ENCODE assay signal across 9 mouse cellular contexts in genomic region chr8:106411783-106412451, GRCm38 (mm10). TPM values are rescaled to one million over a fixed set of nuclear protein-coding genes. Genes with fewer than 3 reads are reported as not detected.
DNase-seq lines count a peak whose midpoint lies in the region; ATAC-seq lines count a peak whose summit lies in the region.
"Had no signal": no experiment of that assay in that cellular context is flagged by ENCODE, and none has a peak within 500 bp of the region (broad histone marks: within the 10 kb centered on the region; RNA-seq: fewer than 3 reads in every experiment).

No protein-coding gene starts in this region.

- peaks cover 12% of the 10 kb centered on the region for H3K27me3 ChIP-seq in embryonic facial prominence, embryonic 13.5 days
- 0 out of 2 replicates have a peak, but pooled peaks cover 3% of the 10 kb centered on the region for H3K27me3 ChIP-seq in kidney, embryonic 15.5 days
- no peaks in the 10 kb centered on the region; the same call in 1 of the 2 replicates for H3K27me3 ChIP-seq in liver, embryonic 12.5 days (replicated peaks)

- H3K9me3 ChIP-seq in embryonic facial prominence, embryonic 13.5 days = no peaks in the 10 kb centered on the region
- no peaks in the 10 kb centered on the region for H3K9me3 ChIP-seq in kidney, embryonic 15.5 days (replicated peaks)
- no peaks in the 10 kb centered on the region for H3K9me3 ChIP-seq in liver, embryonic 12.5 days (replicated peaks)
- H3K9me3 ChIP-seq: limb, embryonic 12.5 days had no signal

- peaks cover 3% of the 10 kb centered on the region; the same call in 1 of the 2 replicates for H3K36me3 ChIP-seq in embryonic facial prominence, embryonic 13.5 days
- H3K36me3 ChIP-seq in kidney, embryonic 15.5 days = no peaks in the 10 kb centered on the region
- H3K36me3 ChIP-seq in liver, embryonic 12.5 days = no peaks in the 10 kb centered on the region

- no peak for ATAC-seq in embryonic facial prominence, embryonic 13.5 days (ENCODE audit: insufficient number of reproducible peaks, insufficient read depth, low FRiP score, low TSS enrichment, low read depth)
- no peak for ATAC-seq in kidney, embryonic 15.5 days (replicated peaks; ENCODE audit: low FRiP score)
- no peak for ATAC-seq in liver, embryonic 12.5 days

- peaks cover 26% of the 10 kb centered on the region for H3K4me1 ChIP-seq in embryonic facial prominence, embryonic 13.5 days
- peaks cover 32% of the 10 kb centered on the region for H3K4me1 ChIP-seq in kidney, embryonic 15.5 days
- peaks cover 34% of the 10 kb centered on the region for H3K4me1 ChIP-seq in liver, embryonic 12.5 days

- H3K4me3 ChIP-seq in embryonic facial prominence, embryonic 13.5 days = no peak overlapping the region
- H3K4me3 ChIP-seq in kidney, embryonic 15.5 days (replicated peaks) = no peak overlapping the region
- peak overlapping the region; percentile 5; the same call in 1 of the 2 replicates for H3K4me3 ChIP-seq in liver, embryonic 12.5 days
- H3K4me3 ChIP-seq: limb, embryonic 12.5 days had no signal

- DNase-seq in urinary bladder, postnatal 25 days (ENCODE audit: low spot score) = peak; percentile 52
- no peak for DNase-seq in urinary bladder, adult 2 months (ENCODE audit: low spot score)
- DNase-seq in adrenal gland, postnatal 36 days = peak; percentile 54 to 70
- DNase-seq in retina, postnatal 1 day = peak; percentile 74
- DNase-seq in yolk sac, embryonic 10.5 days (ENCODE audit: low spot score) = peak; percentile 48

- 19% methylated on average over 14 of the region's 14 CpGs for WGBS in embryonic facial prominence, embryonic 13.5 days
- WGBS in kidney, embryonic 15.5 days = 18% methylated on average over 14 of the region's 14 CpGs
- WGBS in liver, embryonic 12.5 days (ENCODE audit: insufficient replicate concordance) = 14% methylated on average over 14 of the region's 14 CpGs

- no peak overlapping the region for H3K27ac ChIP-seq in embryonic facial prominence, embryonic 13.5 days
- H3K27ac ChIP-seq in kidney, embryonic 15.5 days = no peak overlapping the region
- H3K27ac ChIP-seq in liver, embryonic 12.5 days = 0 out of 2 replicates have a peak overlapping the region, but pooled peaks have one; percentile 18
- H3K27ac ChIP-seq: limb, embryonic 12.5 days had no signal

- H3K4me2 ChIP-seq in embryonic facial prominence, embryonic 13.5 days = peak overlapping the region; percentile 30
- peak overlapping the region; percentile 37 for H3K4me2 ChIP-seq in kidney, embryonic 15.5 days
- peak overlapping the region; percentile 30 for H3K4me2 ChIP-seq in liver, embryonic 12.5 days
- H3K4me2 ChIP-seq: limb, embryonic 12.5 days had no signal

- 0 out of 2 replicates have a peak overlapping the region, but pooled peaks have one; percentile 21 for H3K9ac ChIP-seq in embryonic facial prominence, embryonic 13.5 days
- no peak overlapping the region for H3K9ac ChIP-seq in kidney, embryonic 15.5 days
- no peak overlapping the region for H3K9ac ChIP-seq in liver, embryonic 12.5 days
- H3K9ac ChIP-seq: limb, embryonic 12.5 days had no signal

RNA-seq across cellular contexts. Expression of gene Zfp90, which starts 3.2 kb away (rescaled TPM):
- 9.3 and 9.5 TPM in 2 replicates for polyA plus RNA-seq in urinary bladder, adult 2 months (2012; rRNA removed)
- total RNA-seq in adrenal gland, postnatal 36 days (2021) = 1 to 10 TPM; 4.7 to 5.4 TPM
- polyA plus RNA-seq in embryonic facial prominence, embryonic 13.5 days (2015; fragmentation: Nextera tagmentation; extraction: Ambion mirVana) = 31.0 and 34.2 TPM in 2 replicates
- polyA plus RNA-seq in kidney, embryonic 15.5 days (2015; fragmentation: Nextera tagmentation; extraction: Ambion mirVana) = 16.9 and 20.8 TPM in 2 replicates
- 3.5 and 3.8 TPM in 2 replicates for polyA plus RNA-seq in liver, embryonic 12.5 days (2016; fragmentation: Nextera tagmentation; extraction: Ambion mirVana)
